Mouse (Mus musculus) midbrain, embryonic 10.5 days (tissue): Measurements from ENCODE around the gene Zdhhc20. TPM values are rescaled to one million over a fixed set of nuclear protein-coding genes. Genes with fewer than 3 reads are reported as not detected.
"Not testable (repeated sequence)": the region's sequence is repeated elsewhere in the genome, so short reads cannot be mapped to it uniquely, and the experiment has no call there.

ENCODE experiments used
- DNase-seq: peaks from one replicate; pipeline ENCODE4 v3.0.0-alpha.2; 2017; ENCODE audit warnings: low spot score
- H3K27ac ChIP-seq: fragments of 300-500 bp; sonication (generic); replicated peaks from 2 replicates; pipeline ENCODE4 v1.5.1; 2016; ENCODE audit warnings: mild to moderate bottlenecking
- H3K27me3 ChIP-seq: fragments of 300-500 bp; sonication (generic); 2 replicates; pipeline ENCODE4 v1.6.1; 2016; ENCODE audit warnings: low read depth, mild to moderate bottlenecking; ENCODE audit not compliant: poor library complexity, severe bottlenecking
- H3K36me3 ChIP-seq: fragments of 300-500 bp; sonication (generic); 2 replicates; pipeline ENCODE4 v1.6.1; 2016; ENCODE audit warnings: mild to moderate bottlenecking, moderate library complexity
- H3K4me1 ChIP-seq: fragments of 300-500 bp; sonication (generic); 2 replicates; pipeline ENCODE4 v1.6.1; 2016
- H3K4me3 ChIP-seq: fragments of 300-500 bp; sonication (generic); 2 replicates; pipeline ENCODE4 v1.5.1; 2016; ENCODE audit warnings: mild to moderate bottlenecking, moderate library complexity
- H3K9me3 ChIP-seq: fragments of 300-500 bp; sonication (generic); replicated peaks from 2 replicates; pipeline ENCODE4 v1.6.1; 2016; ENCODE audit warnings: mild to moderate bottlenecking
- WGBS: fragments of 180-500 bp; shearing (Covaris S2); methylation state at CpG from one replicate; pipeline ENCODE4 v1.1.7; 2016; 5-methylcytosine and 5-hydroxymethylcytosine counted together
- polyA plus RNA-seq: library from polyadenylated mRNA; unstranded; fragments of >200 nt; fragmentation: Nextera tagmentation; extraction: Ambion mirVana; gene quantifications from 2 replicates; pipeline ENCODE4 v1.2.1, GENCODE M21; 2016

Gene Zdhhc20
- polyA plus RNA-seq, 1 experiment from 2014 or later = 53.7 TPM

GRCm38 (mm10) chr14:57848646-57849045 is 41.4 kb downstream of the Zdhhc20 start:
- no peak overlapping the region for H3K4me3 ChIP-seq
- no peaks in the 10 kb centered on the region for H3K9me3 ChIP-seq
- no peaks in the 10 kb centered on the region for H3K27me3 ChIP-seq
- no peak for DNase-seq
- H3K36me3 ChIP-seq = peaks cover 61% of the 10 kb centered on the region
- H3K4me1 ChIP-seq = no peaks in the 10 kb centered on the region
- H3K27ac ChIP-seq = no peak overlapping the region
- WGBS = 95% methylated on average over 2 of the region's 2 CpGs

DNA sequence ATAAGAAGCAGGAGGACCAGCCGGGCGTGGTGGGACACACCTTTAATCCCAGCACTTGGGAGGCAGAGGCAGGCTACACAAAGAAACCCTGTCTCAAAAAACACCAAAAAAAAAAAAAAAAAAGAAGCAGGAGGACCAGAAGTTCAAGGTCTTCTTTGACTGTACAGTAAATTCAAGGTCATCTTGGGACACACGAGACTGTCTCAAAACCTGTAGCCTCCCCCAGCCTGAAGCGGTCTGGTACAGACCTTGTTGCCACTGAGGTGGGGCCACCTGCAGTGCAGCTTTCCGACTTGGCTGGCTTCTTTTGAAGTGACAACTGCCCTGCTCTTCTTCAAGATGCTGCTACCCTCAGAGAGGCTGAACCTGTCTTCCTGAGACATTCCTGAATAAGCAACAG is 42.0 kb downstream of the Zdhhc20 start:
- H3K4me1 ChIP-seq, DNase-seq, H3K4me3 ChIP-seq, H3K27ac ChIP-seq, H3K9me3 ChIP-seq, H3K27me3 ChIP-seq: not testable (repeated sequence)
- 87% methylated on average over 5 of the region's 5 CpGs for WGBS
- H3K36me3 ChIP-seq = peaks cover 58% of the 10 kb centered on the region

GRCm38 (mm10) chr14:57844535-57844934 is 45.5 kb downstream of the Zdhhc20 start:
- H3K9me3 ChIP-seq = no peaks in the 10 kb centered on the region
- H3K4me3 ChIP-seq = no peak overlapping the region
- no peak for DNase-seq
- no peaks in the 10 kb centered on the region for H3K4me1 ChIP-seq
- 93% methylated on average over 3 of the region's 3 CpGs for WGBS
- H3K27ac ChIP-seq = no peak overlapping the region
- H3K27me3 ChIP-seq = no peaks in the 10 kb centered on the region
- H3K36me3 ChIP-seq = peaks cover 73% of the 10 kb centered on the region

- no peaks in the 10 kb centered on the region for H3K9me3 ChIP-seq
- peaks cover 63% of the 10 kb centered on the region for H3K36me3 ChIP-seq
- no peak overlapping the region for H3K4me3 ChIP-seq
- WGBS = 91% methylated on average over 10 of the region's 10 CpGs
- no peaks in the 10 kb centered on the region for H3K27me3 ChIP-seq
- H3K27ac ChIP-seq = no peak overlapping the region
- H3K4me1 ChIP-seq = no peaks in the 10 kb centered on the region
- no peak for DNase-seq
These were observed 54.9 kb downstream of the Zdhhc20 start for GRCm38 (mm10) chr14:57835157-57835556.

DNA sequence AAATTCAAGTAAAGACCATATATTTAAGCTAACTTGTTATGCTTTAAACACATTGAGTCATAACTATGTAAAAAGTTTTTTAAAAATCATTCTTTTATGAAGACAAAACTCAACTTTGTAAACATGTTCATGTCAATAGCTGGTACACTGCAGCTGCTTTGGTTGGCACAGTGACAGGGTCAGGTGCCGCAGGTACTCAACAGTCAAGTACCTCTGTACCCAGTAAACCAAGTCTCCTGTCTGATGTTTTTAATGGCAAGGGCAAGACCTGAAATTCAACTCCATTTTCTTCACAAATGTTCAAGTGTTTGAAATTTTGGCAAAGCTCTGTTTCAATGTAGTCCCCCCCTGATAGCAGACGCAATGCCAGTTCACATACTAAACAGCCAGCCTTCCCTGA is 56.5 kb downstream of the Zdhhc20 start:
- Histone ChIP-seq H3K27me3 (no peaks in the 10 kb centered on the region), H3K4me1 (no peaks in the 10 kb centered on the region), H3K36me3 (peaks cover 57% of the 10 kb centered on the region), H3K27ac (no peak overlapping the region), H3K9me3 (no peaks in the 10 kb centered on the region), H3K4me3 (no peak overlapping the region)
- no peak for DNase-seq
- 93% methylated on average over 2 of the region's 2 CpGs for WGBS

GRCm38 (mm10) chr14:57827284-57827683 is 62.8 kb downstream of the Zdhhc20 start:
- 59% methylated on average over 1 of the region's 1 CpGs for WGBS
- Histone ChIP-seq H3K4me1 (peaks cover 35% of the 10 kb centered on the region), H3K27me3 (no peaks in the 10 kb centered on the region), H3K9me3 (no peaks in the 10 kb centered on the region), H3K4me3 (peak overlapping the region; percentile 77), H3K27ac (0 out of 2 replicates have a peak overlapping the region, but pooled peaks have one; percentile 95), H3K36me3 (peaks cover 23% of the 10 kb centered on the region)
- DNase-seq = no peak

DNA sequence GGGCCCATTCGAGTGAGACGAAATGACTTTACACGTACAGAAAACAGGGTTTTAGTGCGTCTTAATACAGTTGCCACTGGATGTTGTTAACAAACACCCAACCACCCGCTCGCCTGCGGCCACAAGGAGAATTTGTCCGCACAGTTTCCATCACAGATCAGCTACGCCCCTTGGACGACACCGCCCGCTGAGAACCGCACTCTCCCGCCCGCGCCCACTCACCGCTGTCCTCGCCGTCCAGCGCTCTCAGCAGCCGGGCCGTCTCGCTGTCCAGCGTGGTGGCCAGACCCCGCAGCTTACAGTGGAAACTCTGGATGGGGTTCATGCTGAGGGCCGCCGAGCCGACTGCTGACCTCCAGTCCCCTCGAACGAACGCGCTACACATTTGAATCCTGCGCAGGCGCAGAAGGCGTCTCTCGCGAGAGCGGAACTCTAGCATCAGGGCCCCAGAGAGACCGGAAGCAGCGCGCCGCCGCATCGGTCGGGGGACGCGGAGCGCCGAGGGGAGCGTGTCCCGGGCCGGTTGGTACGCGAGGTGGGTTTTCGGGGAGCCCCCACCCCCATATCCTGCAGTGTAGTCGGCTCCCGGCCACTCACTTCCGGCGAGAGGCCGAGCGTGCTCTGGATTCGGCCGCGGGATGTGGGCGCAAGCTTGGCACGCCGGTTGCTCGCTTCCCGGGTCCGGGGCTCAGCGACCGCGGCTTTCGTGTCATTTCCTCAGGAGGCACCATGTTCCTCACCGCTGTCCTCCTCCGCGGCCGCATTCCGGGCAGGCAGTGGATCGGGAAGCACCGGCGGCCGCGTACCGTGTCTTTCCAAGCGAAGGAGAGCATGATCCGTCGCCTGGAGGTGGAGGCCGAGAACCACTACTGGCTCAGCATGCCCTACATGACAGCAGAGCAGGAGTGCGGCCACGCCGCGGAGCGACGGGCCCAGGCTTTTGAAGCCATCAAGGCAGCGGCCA is 64.0 kb downstream of the Zdhhc20 start, which contains the start of the genes Ska3 and Mrpl57:
Gene Ska3 (minus strand): TSS at position 398 of the 964 bp plus-strand sequence.
Gene Mrpl57 (plus strand): TSS at position 447 of the 964 bp plus-strand sequence.
- Histone ChIP-seq H3K4me1 (peaks cover 35% of the 10 kb centered on the region), H3K36me3 (peaks cover 35% of the 10 kb centered on the region), H3K27ac (peak within 1 kb of the TSS; percentile 95), H3K9me3 (no peaks in the 10 kb centered on the region), H3K27me3 (no peaks in the 10 kb centered on the region), H3K4me3 (peak within 1 kb of the TSS; percentile 77)
- peak; percentile 96 for DNase-seq
- under 1% methylated on average over 96 of the region's 96 CpGs for WGBS

- DNase-seq = no peak
- Histone ChIP-seq H3K27me3 (no peaks in the 10 kb centered on the region), H3K9me3 (no peaks in the 10 kb centered on the region), H3K36me3 (peaks cover 78% of the 10 kb centered on the region), H3K4me3 (no peak overlapping the region), H3K27ac (no peak overlapping the region), H3K4me1 (peaks cover 19% of the 10 kb centered on the region)
- WGBS = 96% methylated on average over 4 of the region's 4 CpGs
These were observed 69.2 kb downstream of the Zdhhc20 start for GRCm38 (mm10) chr14:57820839-57821238.

GRCm38 (mm10) chr14:57811844-57812243 is 78.2 kb downstream of the Zdhhc20 start:
- Histone ChIP-seq H3K27me3 (no peaks in the 10 kb centered on the region), H3K36me3 (peaks cover 99% of the 10 kb centered on the region), H3K4me1 (no peaks in the 10 kb centered on the region), H3K9me3 (no peaks in the 10 kb centered on the region), H3K27ac (no peak overlapping the region), H3K4me3 (no peak overlapping the region)
- DNase-seq = no peak
- 94% methylated on average over 5 of the region's 5 CpGs for WGBS

- Histone ChIP-seq H3K4me1 (no peaks in the 10 kb centered on the region), H3K36me3 (peaks cover 99% of the 10 kb centered on the region), H3K9me3 (no peaks in the 10 kb centered on the region), H3K27ac (no peak overlapping the region), H3K27me3 (no peaks in the 10 kb centered on the region), H3K4me3 (no peak overlapping the region)
- WGBS = 93% methylated on average over 2 of the region's 2 CpGs
- no peak for DNase-seq
These were observed 79.2 kb downstream of the Zdhhc20 start for GRCm38 (mm10) chr14:57810886-57811285.

DNA sequence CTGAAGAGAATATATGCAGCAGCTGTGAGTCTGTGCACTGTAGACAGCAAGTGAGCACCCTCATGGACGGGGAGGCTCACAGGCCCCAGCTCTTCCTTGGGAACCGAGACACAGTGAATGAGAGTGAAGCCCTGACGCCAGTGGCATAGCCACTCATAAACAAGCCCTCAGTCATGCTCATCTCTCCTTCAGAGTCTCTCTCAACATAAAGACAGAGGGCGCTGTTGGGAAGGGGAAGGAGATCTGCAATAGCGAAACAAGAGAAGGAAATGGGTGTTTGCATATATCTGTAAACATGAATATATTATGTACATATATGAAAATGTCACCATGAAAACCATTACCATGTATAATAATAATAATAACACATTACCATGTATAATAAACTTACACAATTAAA is 81.5 kb downstream of the Zdhhc20 start:
- no peaks in the 10 kb centered on the region for H3K4me1 ChIP-seq
- H3K27ac ChIP-seq = no peak overlapping the region
- H3K9me3 ChIP-seq = no peaks in the 10 kb centered on the region
- no peaks in the 10 kb centered on the region for H3K27me3 ChIP-seq
- 75% methylated on average over 5 of the region's 5 CpGs for WGBS
- peaks cover 100% of the 10 kb centered on the region for H3K36me3 ChIP-seq
- no peak overlapping the region for H3K4me3 ChIP-seq
- DNase-seq = no peak

DNA sequence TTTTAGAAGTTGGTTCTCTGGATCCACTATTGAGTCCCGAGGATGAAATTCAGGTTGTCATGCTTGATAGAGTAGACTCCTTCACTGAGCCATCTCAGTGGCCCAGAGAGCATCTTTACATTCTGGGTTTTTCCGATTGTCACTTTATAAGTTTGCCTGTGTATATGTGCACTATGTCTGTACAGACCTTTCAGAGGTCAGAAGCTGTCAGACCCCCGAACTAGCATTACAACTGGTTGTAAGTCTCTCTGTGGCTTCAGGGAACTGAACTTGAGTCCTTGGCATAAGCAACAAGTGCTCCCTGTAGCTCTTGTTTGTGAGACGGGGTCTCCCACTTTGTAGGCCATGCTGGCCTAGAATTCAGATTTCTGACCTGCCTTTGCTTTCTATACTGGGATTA is 86.3 kb downstream of the Zdhhc20 start:
- Histone ChIP-seq H3K4me1 (peaks cover 19% of the 10 kb centered on the region), H3K27me3 (no peaks in the 10 kb centered on the region), H3K9me3 (no peaks in the 10 kb centered on the region), H3K36me3 (peaks cover 88% of the 10 kb centered on the region), H3K27ac (no peak overlapping the region), H3K4me3 (no peak overlapping the region)
- no peak for DNase-seq
- 92% methylated on average over 4 of the region's 4 CpGs for WGBS
